Mouse (Mus musculus) MEL (cell line): ENCODE measurements around the gene Cst13. TPM values are rescaled to one million over a fixed set of nuclear protein-coding genes. Genes with fewer than 3 reads are reported as not detected.

Experiments
- DNase-seq: peaks from one replicate; pipeline ENCODE4 v3.0.0; 2011; ENCODE audit warnings: low read depth, low spot score
- H3K27ac ChIP-seq: 2 replicates; pipeline ENCODE4 v1.5.1; 2012; ENCODE audit warnings: low read depth, mild to moderate bottlenecking, control low read depth, low read length, moderate library complexity; ENCODE audit not compliant: control insufficient read depth
- H3K27me3 ChIP-seq, 2 experiments: fragments of 150-350 bp in 1 of 2; sonication (generic) in 1 of 2; 2 replicates each; pipeline ENCODE4 v1.6.1; 2012; ENCODE audit warnings: low read length in 2 of 2, mild to moderate bottlenecking in 2 of 2, improper control_type of control experiment in 1 of 2, moderate library complexity in 1 of 2; ENCODE audit not compliant: insufficient read depth in 2 of 2, control insufficient read depth in 1 of 2
- H3K36me3 ChIP-seq, 2 experiments: 2 replicates each; pipeline ENCODE4 v1.6.1; 2012 to 2014; ENCODE audit warnings: low read length in 2 of 2, improper control_type of control experiment in 1 of 2, inconsistent platforms in 1 of 2, mild to moderate bottlenecking in 1 of 2; ENCODE audit not compliant: insufficient read depth in 2 of 2, control insufficient read depth in 1 of 2
- H3K4me1 ChIP-seq, 2 experiments: fragments of 150-350 bp in 1 of 2; sonication (generic) in 1 of 2; 2 replicates each; pipeline ENCODE4 v1.6.1; 2012; ENCODE audit warnings: low read length in 2 of 2, improper control_type of control experiment in 1 of 2, mild to moderate bottlenecking in 1 of 2; ENCODE audit not compliant: insufficient read depth in 2 of 2, control insufficient read depth in 1 of 2
- H3K4me3 ChIP-seq, 2 experiments: fragments of 150-350 bp in 1 of 2; sonication (generic) in 1 of 2; 2 replicates each; pipeline ENCODE4 v1.5.1; 2012; ENCODE audit warnings: low read depth in 2 of 2, low read length in 2 of 2, mild to moderate bottlenecking in 2 of 2, moderate library complexity in 2 of 2, control low read depth in 1 of 2, improper control_type of control experiment in 1 of 2; ENCODE audit not compliant: control insufficient read depth in 1 of 2, insufficient read depth in 1 of 2
- H3K79me2 ChIP-seq: 2 replicates; pipeline ENCODE4 v1.6.1; 2012; ENCODE audit warnings: mild to moderate bottlenecking, low read length, moderate library complexity; ENCODE audit not compliant: control insufficient read depth, poor library complexity, insufficient read depth
- H3K9ac ChIP-seq: 2 replicates; pipeline ENCODE4 v1.6.1; 2012; ENCODE audit warnings: low read depth, mild to moderate bottlenecking, control low read depth, low read length, moderate library complexity; ENCODE audit not compliant: control insufficient read depth, poor library complexity, severe bottlenecking
- H3K9me3 ChIP-seq: fragments of 150-350 bp; sonication (generic); replicated peaks from 2 replicates; pipeline ENCODE4 v1.6.1; 2012; ENCODE audit warnings: mild to moderate bottlenecking, low read length, improper control_type of control experiment, moderate library complexity; ENCODE audit not compliant: insufficient read depth
- BHLHE40 ChIP-seq: IDR thresholded peaks from 2 replicates; pipeline ENCODE4 v1.6.1; 2012; ENCODE audit warnings: low read depth, mild to moderate bottlenecking, inconsistent platforms, low read length, improper control_type of control experiment, borderline replicate concordance
- CHD2 ChIP-seq: IDR thresholded peaks from 2 replicates; pipeline ENCODE4 v1.6.1; 2011; ENCODE audit warnings: low read length, improper control_type of control experiment
- E2F4 ChIP-seq: IDR thresholded peaks from 2 replicates; pipeline ENCODE4 v1.6.1; 2011; ENCODE audit warnings: low read depth, low read length, improper control_type of control experiment, borderline replicate concordance
- ELF1 ChIP-seq: IDR thresholded peaks from 2 replicates; pipeline ENCODE4 v1.6.1; 2014; ENCODE audit warnings: low read depth, mild to moderate bottlenecking, inconsistent platforms, low read length, improper control_type of control experiment, moderate library complexity
- EP300 ChIP-seq, 2 experiments: IDR thresholded peaks; 2 replicates each; pipeline ENCODE4 v1.6.1; 2011; ENCODE audit warnings: improper control_type of control experiment in 2 of 2, low read length in 2 of 2, low read depth in 1 of 2, mild to moderate bottlenecking in 1 of 2
- ETS1 ChIP-seq: IDR thresholded peaks from 2 replicates; pipeline ENCODE4 v1.6.1; 2012; ENCODE audit warnings: low read depth, mild to moderate bottlenecking, inconsistent platforms, low read length, improper control_type of control experiment, moderate library complexity
- GABPA ChIP-seq: IDR thresholded peaks from 2 replicates; pipeline ENCODE4 v1.6.1; 2012; ENCODE audit warnings: low read depth, mild to moderate bottlenecking, inconsistent platforms, low read length, improper control_type of control experiment, moderate library complexity
- GATA1 ChIP-seq: IDR thresholded peaks from 2 replicates; pipeline ENCODE4 v1.6.1; 2011; ENCODE audit warnings: low read depth, low read length, improper control_type of control experiment
- HCFC1 ChIP-seq: IDR thresholded peaks from 2 replicates; pipeline ENCODE4 v1.6.1; 2012; ENCODE audit warnings: low read depth, mild to moderate bottlenecking, inconsistent platforms, low read length, improper control_type of control experiment, moderate library complexity
- MAX ChIP-seq: IDR thresholded peaks from 2 replicates; pipeline ENCODE4 v1.6.1; 2011; ENCODE audit warnings: low read length, improper control_type of control experiment
- MAZ ChIP-seq: IDR thresholded peaks from 2 replicates; pipeline ENCODE4 v1.6.1; 2012; ENCODE audit warnings: low read depth, mild to moderate bottlenecking, inconsistent platforms, low read length, improper control_type of control experiment
- MEF2A ChIP-seq: IDR thresholded peaks from 2 replicates; pipeline ENCODE4 v1.6.1; 2014; ENCODE audit warnings: low read depth, mild to moderate bottlenecking, inconsistent platforms, low read length, improper control_type of control experiment; ENCODE audit not compliant: poor library complexity, insufficient replicate concordance, severe bottlenecking; ENCODE audit errors: extremely low read depth
- MXI1 ChIP-seq: IDR thresholded peaks from 2 replicates; pipeline ENCODE4 v1.6.1; 2011; ENCODE audit warnings: mild to moderate bottlenecking, low read depth, low read length, improper control_type of control experiment
- MYB ChIP-seq: IDR thresholded peaks from 2 replicates; pipeline ENCODE4 v1.6.1; 2011; ENCODE audit warnings: mild to moderate bottlenecking, low read depth, low read length, improper control_type of control experiment
- MYC ChIP-seq: IDR thresholded peaks from 2 replicates; pipeline ENCODE4 v1.6.1; 2011; ENCODE audit warnings: low read depth, mild to moderate bottlenecking, low read length, improper control_type of control experiment, moderate library complexity
- NELFE ChIP-seq: IDR thresholded peaks from 2 replicates; pipeline ENCODE4 v1.6.1; 2011; ENCODE audit warnings: low read depth, low read length, improper control_type of control experiment
- NRF1 ChIP-seq: IDR thresholded peaks from 2 replicates; pipeline ENCODE4 v1.6.1; 2014; ENCODE audit warnings: low read depth, mild to moderate bottlenecking, inconsistent platforms, low read length, improper control_type of control experiment, moderate library complexity; ENCODE audit not compliant: poor library complexity, insufficient read depth, severe bottlenecking
- POLR2A ChIP-seq, 2 experiments: IDR thresholded peaks; 2 replicates each; pipeline ENCODE4 v1.6.1; 2011 to 2012; ENCODE audit warnings: low read length in 2 of 2, mild to moderate bottlenecking in 2 of 2, control low read depth in 1 of 2, improper control_type of control experiment in 1 of 2, low read depth in 1 of 2, moderate library complexity in 1 of 2; ENCODE audit not compliant: control insufficient read depth in 1 of 2, insufficient read depth in 1 of 2, poor library complexity in 1 of 2
- POLR2AphosphoS2 ChIP-seq: IDR thresholded peaks from 2 replicates; pipeline ENCODE4 v1.6.1; 2011; ENCODE audit warnings: low read length, improper control_type of control experiment
- POLR2AphosphoS5 ChIP-seq: IDR thresholded peaks from 2 replicates; pipeline ENCODE4 v1.6.1; 2012; ENCODE audit warnings: low read depth, borderline replicate concordance, mild to moderate bottlenecking, inconsistent platforms, low read length, moderate library complexity, mixed read lengths
- RAD21 ChIP-seq: IDR thresholded peaks from 2 replicates; pipeline ENCODE4 v1.6.1; 2011; ENCODE audit warnings: mild to moderate bottlenecking, low read depth, low read length, improper control_type of control experiment
- RCOR1 ChIP-seq: IDR thresholded peaks from 2 replicates; pipeline ENCODE4 v1.6.1; 2012; ENCODE audit warnings: low read depth, mild to moderate bottlenecking, inconsistent platforms, low read length, improper control_type of control experiment
- SIN3A ChIP-seq: IDR thresholded peaks from 2 replicates; pipeline ENCODE4 v1.6.1; 2012; ENCODE audit warnings: low read length, improper control_type of control experiment, inconsistent platforms
- TBP ChIP-seq: IDR thresholded peaks from 2 replicates; pipeline ENCODE4 v1.8.0; 2011; ENCODE audit warnings: low read depth, low read length, improper control_type of control experiment
- UBTF ChIP-seq: IDR thresholded peaks from 2 replicates; pipeline ENCODE4 v1.6.1; 2012; ENCODE audit warnings: low read depth, mild to moderate bottlenecking, inconsistent platforms, low read length, improper control_type of control experiment, moderate library complexity, borderline replicate concordance; ENCODE audit not compliant: insufficient read depth
- ZKSCAN1 ChIP-seq: IDR thresholded peaks from 2 replicates; pipeline ENCODE4 v1.6.1; 2012; ENCODE audit warnings: low read depth, mild to moderate bottlenecking, inconsistent platforms, low read length, improper control_type of control experiment, moderate library complexity
- ZMIZ1 ChIP-seq: IDR thresholded peaks from 2 replicates; pipeline ENCODE4 v1.6.1; 2012; ENCODE audit warnings: low read depth, mild to moderate bottlenecking, inconsistent platforms, low read length, improper control_type of control experiment, moderate library complexity
- polyA plus RNA-seq, 2 experiments: library from polyadenylated mRNA; stranded (reverse) in 1 of 2; unstranded in 1 of 2; fragments of >175 nt in 1 of 2; fragments of >200 nt in 1 of 2; gene quantifications; 2 replicates each; pipeline versions ENCODE4 v1.2.1 to v1.2.4; 2012; ENCODE audit warnings: low replicate concordance in 2 of 2, low read depth in 1 of 2; ENCODE audit not compliant: insufficient read length in 2 of 2, insufficient read depth in 1 of 2, missing spikeins in 1 of 2
- total RNA-seq: library from RNA; depleted of rRNA; stranded (reverse); fragments of 300-350 nt; gene quantifications from 2 replicates; pipeline ENCODE4 v1.2.3, GENCODE M21; 2012

Cst13 gene
- total and polyA plus RNA-seq, 3 experiments = not detected

- Histone ChIP-seq H3K4me1 (peaks cover 0 to 11% of the 10 kb centered on the region in 2 experiments; a peak in 3 of 4 replicates), H3K9me3 (no peaks in the 10 kb centered on the region), H3K27ac (peak overlapping the region; percentile 60), H3K27me3 (no peaks in the 10 kb centered on the region), H3K36me3 (peaks cover 0 to 2% of the 10 kb centered on the region in 2 experiments; a peak in 1 of 4 replicates), H3K79me2 (peaks cover 11% of the 10 kb centered on the region), H3K4me3 (peak overlapping the region; percentile 91 to 92), H3K9ac (peak overlapping the region; percentile 77)
- peak; percentile 61 for DNase-seq
- TF ChIP-seq NRF1 = no peak
- TF ChIP-seq SIN3A = peak; percentile 60
- peak; percentile 86 for TF ChIP-seq MAX
- TF ChIP-seq BHLHE40 = peak; percentile 60; the same call in 1 of the 2 replicates
- TF ChIP-seq MXI1 = peak; percentile 81
- TF ChIP-seq MYC = peak; percentile 80
Measured at GRCm38 (mm10) chr2:148874617-148875334, 54.9 kb downstream of the Cst13 start.

- peak; percentile 49; the same call in 1 of the 2 replicates for TF ChIP-seq SIN3A
- peak; percentile 74 for TF ChIP-seq ETS1
- TF ChIP-seq TBP = 0 out of 2 replicates have a peak, but pooled peaks have one; percentile 46
- peak; percentile 59 to 64 for TF ChIP-seq EP300 (IDR thresholded peaks at IDR 0.05; ENCODE audit: low read depth in 1 of 2, low read length in 2 of 2)
- TF ChIP-seq ZMIZ1 = peak; percentile 38; the same call in 1 of the 2 replicates
- peak; percentile 64 to 78 for TF ChIP-seq POLR2A (IDR thresholded peaks at IDR 0.05; ENCODE audit: control insufficient read depth in 1 of 2, insufficient read depth in 1 of 2, low read depth in 1 of 2, low read length in 2 of 2, poor library complexity in 1 of 2)
- TF ChIP-seq POLR2AphosphoS2 = peak; percentile 69; the same call in 1 of the 2 replicates
- no peak for TF ChIP-seq E2F4
- TF ChIP-seq RAD21 = no peak
- TF ChIP-seq HCFC1 = peak; percentile 57; the same call in 1 of the 2 replicates
- 0 out of 2 replicates have a peak, but pooled peaks have one; percentile 10 for TF ChIP-seq BHLHE40
- no peak for TF ChIP-seq UBTF
- no peak for TF ChIP-seq MYB
- TF ChIP-seq ZKSCAN1 = no peak
- TF ChIP-seq POLR2AphosphoS5 = no peak
- no peak for TF ChIP-seq MAZ
- TF ChIP-seq ELF1 = 0 out of 2 replicates have a peak, but pooled peaks have one; percentile 35
- no peak for TF ChIP-seq RCOR1
- peak; percentile 61 for TF ChIP-seq CHD2
- peak; percentile 86 for TF ChIP-seq NELFE
- TF ChIP-seq GABPA = no peak
- TF ChIP-seq MEF2A = no peak
- TF ChIP-seq GATA1 = no peak
- peak; percentile 92 for DNase-seq
- H3K4me1 ChIP-seq = peaks cover 0 to 11% of the 10 kb centered on the region in 2 experiments; a peak in 3 of 4 replicates
- peak within 1 kb of the TSS; percentile 77 for H3K9ac ChIP-seq
- peak within 1 kb of the TSS; percentile 60 for H3K27ac ChIP-seq
- peaks cover 11% of the 10 kb centered on the region for H3K79me2 ChIP-seq
- no peaks in the 10 kb centered on the region; a peak in 2 of 4 replicates for H3K27me3 ChIP-seq
- H3K36me3 ChIP-seq = peaks cover 0 to 2% of the 10 kb centered on the region in 2 experiments; a peak in 1 of 4 replicates
- H3K4me3 ChIP-seq = peak within 1 kb of the TSS; percentile 91 to 92
- no peaks in the 10 kb centered on the region for H3K9me3 ChIP-seq
Measured at GRCm38 (mm10) chr2:148875335-148875811, 55.5 kb downstream of the Cst13 start, which contains the start of gene Cst3. Gene Cst3 (minus strand): TSS chr2:148875692.
